Mouse (Mus musculus): ENCODE data around the gene Brd3os. TPM values are rescaled to one million over a fixed set of nuclear protein-coding genes. Genes with fewer than 3 reads are reported as not detected.
A peak's percentile ranks its signal among the peaks of the same experiment; 100 is the strongest.

Gene Brd3os
- 1 to 10 TPM; 1.1 to 2.1 TPM for total RNA-seq (2021)

- peak; percentile 88 to 89 for DNase-seq
- intact Hi-C loops (cut with DNase I): loop anchor here (2.0 to 10.0 kb wide), 2 partner anchors 73 to 537 kb away; partner anchors contain the start of genes Surf6 and Wdr5
These were observed at the start of gene Brd3os for GRCm38 (mm10) chr2:27441767-27442707. Gene Brd3os (plus strand): TSS chr2:27442324.

GRCm38 (mm10) chr2:27394158-27394832 lies 47.8 kb upstream of the Brd3os start:
- DNase-seq: no peak
- intact Hi-C loops (cut with DNase I): no loop called here

- no peak for DNase-seq
- intact Hi-C loops (cut with DNase I): no loop called here
These were observed 45.3 kb upstream of the Brd3os start for GRCm38 (mm10) chr2:27396656-27397440.

- DNase-seq: no peak
- intact Hi-C loops (cut with DNase I): no loop called here
These were observed 42.0 kb upstream of the Brd3os start for GRCm38 (mm10) chr2:27400083-27400482.

- intact Hi-C loops (cut with DNase I): no loop called here
- no peak for DNase-seq
These were observed 40.6 kb upstream of the Brd3os start for GRCm38 (mm10) chr2:27401544-27401943.

- intact Hi-C loops (cut with DNase I): no loop called here
- no peak for DNase-seq
These were observed 37.6 kb upstream of the Brd3os start for GRCm38 (mm10) chr2:27404375-27405093.

- DNase-seq: no peak
- intact Hi-C loops (cut with DNase I): no loop called here
These were observed 36.8 kb upstream of the Brd3os start for GRCm38 (mm10) chr2:27405094-27405884.

- intact Hi-C loops (cut with DNase I): no loop called here
- no peak for DNase-seq
These were observed 35.2 kb upstream of the Brd3os start for GRCm38 (mm10) chr2:27406928-27407327.

- intact Hi-C loops (cut with DNase I): no loop called here
- no peak for DNase-seq
These were observed 33.9 kb upstream of the Brd3os start for GRCm38 (mm10) chr2:27408194-27408593.

GRCm38 (mm10) chr2:27410518-27411140 lies 31.5 kb upstream of the Brd3os start:
- intact Hi-C loops (cut with DNase I): no loop called here
- DNase-seq: no peak

GRCm38 (mm10) chr2:27411688-27412174 lies 30.4 kb upstream of the Brd3os start:
- intact Hi-C loops (cut with DNase I): no loop called here
- DNase-seq: peak in 1 of 2 experiments; percentile 22

GRCm38 (mm10) chr2:27412245-27412800 lies 29.8 kb upstream of the Brd3os start:
- DNase-seq: no peak
- intact Hi-C loops (cut with DNase I): no loop called here

GRCm38 (mm10) chr2:27413582-27413935 lies 28.6 kb upstream of the Brd3os start:
- intact Hi-C loops (cut with DNase I): no loop called here
- no peak for DNase-seq

GRCm38 (mm10) chr2:27413936-27414657 lies 28.0 kb upstream of the Brd3os start:
- intact Hi-C loops (cut with DNase I): no loop called here
- peak; percentile 26 to 28 for DNase-seq

GRCm38 (mm10) chr2:27415060-27415783 lies 26.9 kb upstream of the Brd3os start:
- intact Hi-C loops (cut with DNase I): no loop called here
- no peak for DNase-seq

- DNase-seq: peak in 1 of 2 experiments; percentile 44
These were observed 25.7 kb upstream of the Brd3os start for GRCm38 (mm10) chr2:27416425-27416824.

GRCm38 (mm10) chr2:27417648-27418153 lies 24.4 kb upstream of the Brd3os start:
- intact Hi-C loops (cut with DNase I): no loop called here
- peak in 1 of 2 experiments; percentile 19 for DNase-seq

More at GRCm38 (mm10) chr2:27416425-27416824, 25.7 kb upstream of the Brd3os start:
- intact Hi-C loops (cut with DNase I): no loop called here
